Mouse (Mus musculus): ENCODE measurements around the gene Faf1. TPM values are rescaled to one million over a fixed set of nuclear protein-coding genes. Genes with fewer than 3 reads are reported as not detected.

The Faf1 gene
- polyA plus RNA-seq, 1 experiment from 2014 or later: 22.6 TPM

GRCm38 (mm10) chr4:109657021-109657850 lies 19.2 kb upstream of the Faf1 start:
- DNase-seq (ENCODE audit: low spot score) (peak; percentile 38), ATAC-seq (replicated peaks; ENCODE audit: low FRiP score, low read depth) (peak; percentile 74)
- Histone ChIP-seq H3K27ac (no peak overlapping the region), H3K4me2 (ENCODE audit: low read length) (peak overlapping the region; percentile 79), H3K36me3 (ENCODE audit: insufficient read depth, low read length) (no peaks in the 10 kb centered on the region), H3K27me3 (ENCODE audit: insufficient read depth, low read length) (peaks cover 67% of the 10 kb centered on the region), H3K4me1 (replicated peaks; ENCODE audit: insufficient read depth, low read length) (no peaks in the 10 kb centered on the region), H3K4me3 (replicated peaks; ENCODE audit: low read depth, low read length) (peak overlapping the region; percentile 50), H3K9me3 (replicated peaks; ENCODE audit: low read length) (no peaks in the 10 kb centered on the region), H3K9ac (ENCODE audit: low read depth, low read length) (peak overlapping the region; percentile 8; the same call in 1 of the 2 replicates)
- no peak for TF ChIP-seq CTCF (IDR thresholded peaks at IDR 0.05; ENCODE audit: low read depth)
- WGBS: 1% methylated on average over 53 of the region's 53 CpGs

- DNase-seq (ENCODE audit: low spot score): peak; percentile 44
- H3K27me3 ChIP-seq (ENCODE audit: insufficient read depth, low read length): peaks cover 71% of the 10 kb centered on the region
These were observed 18.4 kb upstream of the Faf1 start for GRCm38 (mm10) chr4:109657851-109658500.

GRCm38 (mm10) chr4:109658826-109659225 lies 17.6 kb upstream of the Faf1 start:
- peaks cover 70% of the 10 kb centered on the region for H3K27me3 ChIP-seq (ENCODE audit: insufficient read depth, low read length)
- no peak overlapping the region for H3K4me2 ChIP-seq (ENCODE audit: low read length)
- no peaks in the 10 kb centered on the region for H3K36me3 ChIP-seq (ENCODE audit: insufficient read depth, low read length)
- H3K9me3 ChIP-seq (replicated peaks; ENCODE audit: low read length): no peaks in the 10 kb centered on the region
- WGBS: 13% methylated on average over 8 of the region's 8 CpGs
- H3K4me3 ChIP-seq (replicated peaks; ENCODE audit: low read depth, low read length): no peak overlapping the region
- no peak overlapping the region for H3K9ac ChIP-seq (ENCODE audit: low read depth, low read length)
- no peak for TF ChIP-seq CTCF (IDR thresholded peaks at IDR 0.05; ENCODE audit: low read depth)
- DNase-seq (ENCODE audit: low spot score) (no peak), ATAC-seq (replicated peaks; ENCODE audit: low FRiP score, low read depth) (no peak)
- H3K4me1 ChIP-seq (replicated peaks; ENCODE audit: insufficient read depth, low read length): no peaks in the 10 kb centered on the region
- H3K27ac ChIP-seq: no peak overlapping the region

More at GRCm38 (mm10) chr4:109657851-109658500, 18.4 kb upstream of the Faf1 start:
- Histone ChIP-seq H3K9ac (ENCODE audit: low read depth, low read length) (no peak overlapping the region), H3K4me3 (replicated peaks; ENCODE audit: low read depth, low read length) (peak overlapping the region; percentile 50), H3K27ac (no peak overlapping the region), H3K36me3 (ENCODE audit: insufficient read depth, low read length) (no peaks in the 10 kb centered on the region), H3K4me2 (ENCODE audit: low read length) (peak overlapping the region; percentile 79), H3K4me1 (replicated peaks; ENCODE audit: insufficient read depth, low read length) (no peaks in the 10 kb centered on the region), H3K9me3 (replicated peaks; ENCODE audit: low read length) (no peaks in the 10 kb centered on the region)
- ATAC-seq (replicated peaks; ENCODE audit: low FRiP score, low read depth): no peak
- TF ChIP-seq CTCF (IDR thresholded peaks at IDR 0.05; ENCODE audit: low read depth): no peak
- 8% methylated on average over 20 of the region's 20 CpGs for WGBS

GRCm38 (mm10) chr4:109659571-109659970 lies 16.8 kb upstream of the Faf1 start:
- Histone ChIP-seq H3K9me3 (replicated peaks; ENCODE audit: low read length) (no peaks in the 10 kb centered on the region), H3K36me3 (ENCODE audit: insufficient read depth, low read length) (no peaks in the 10 kb centered on the region), H3K4me3 (replicated peaks; ENCODE audit: low read depth, low read length) (no peak overlapping the region), H3K4me1 (replicated peaks; ENCODE audit: insufficient read depth, low read length) (no peaks in the 10 kb centered on the region), H3K27ac (no peak overlapping the region), H3K27me3 (ENCODE audit: insufficient read depth, low read length) (peaks cover 73% of the 10 kb centered on the region), H3K4me2 (ENCODE audit: low read length) (no peak overlapping the region), H3K9ac (ENCODE audit: low read depth, low read length) (no peak overlapping the region)
- 39% methylated on average over 2 of the region's 2 CpGs for WGBS
- DNase-seq (ENCODE audit: low spot score): no peak
- no peak for ATAC-seq (replicated peaks; ENCODE audit: low FRiP score, low read depth)
- TF ChIP-seq CTCF (IDR thresholded peaks at IDR 0.05; ENCODE audit: low read depth): no peak

- no peaks in the 10 kb centered on the region for H3K4me1 ChIP-seq (replicated peaks; ENCODE audit: insufficient read depth, low read length)
- H3K36me3 ChIP-seq (ENCODE audit: insufficient read depth, low read length): no peaks in the 10 kb centered on the region
- DNase-seq (ENCODE audit: low spot score): no peak
- no peak overlapping the region for H3K4me3 ChIP-seq (replicated peaks; ENCODE audit: low read depth, low read length)
- no peak overlapping the region for H3K27ac ChIP-seq
- H3K4me2 ChIP-seq (ENCODE audit: low read length): no peak overlapping the region
- no peak overlapping the region for H3K9ac ChIP-seq (ENCODE audit: low read depth, low read length)
- TF ChIP-seq CTCF (IDR thresholded peaks at IDR 0.05; ENCODE audit: low read depth): no peak
- H3K27me3 ChIP-seq (ENCODE audit: insufficient read depth, low read length): peaks cover 63% of the 10 kb centered on the region
- no peak for ATAC-seq (replicated peaks; ENCODE audit: low FRiP score, low read depth)
- 40% methylated on average over 3 of the region's 3 CpGs for WGBS
- H3K9me3 ChIP-seq (replicated peaks; ENCODE audit: low read length): no peaks in the 10 kb centered on the region
These were observed 15.8 kb upstream of the Faf1 start for GRCm38 (mm10) chr4:109660568-109660967.

GRCm38 (mm10) chr4:109661183-109661582 lies 15.2 kb upstream of the Faf1 start:
- no peaks in the 10 kb centered on the region for H3K9me3 ChIP-seq (replicated peaks; ENCODE audit: low read length)
- H3K4me1 ChIP-seq (replicated peaks; ENCODE audit: insufficient read depth, low read length): no peaks in the 10 kb centered on the region
- ATAC-seq (replicated peaks; ENCODE audit: low FRiP score, low read depth) (no peak), DNase-seq (ENCODE audit: low spot score) (no peak)
- H3K9ac ChIP-seq (ENCODE audit: low read depth, low read length): no peak overlapping the region
- H3K27ac ChIP-seq: no peak overlapping the region
- no peak for TF ChIP-seq CTCF (IDR thresholded peaks at IDR 0.05; ENCODE audit: low read depth)
- no peak overlapping the region for H3K4me2 ChIP-seq (ENCODE audit: low read length)
- 28% methylated on average over 5 of the region's 5 CpGs for WGBS
- H3K4me3 ChIP-seq (replicated peaks; ENCODE audit: low read depth, low read length): no peak overlapping the region
- peaks cover 57% of the 10 kb centered on the region for H3K27me3 ChIP-seq (ENCODE audit: insufficient read depth, low read length)
- H3K36me3 ChIP-seq (ENCODE audit: insufficient read depth, low read length): no peaks in the 10 kb centered on the region
